Mouse (Mus musculus) neural tube, embryonic 11.5 days (tissue): ENCODE measurements at regions not wholly inside any gene's neighbourhood (a gene's known extent, or its start where the extent isn't known, plus 50 kb on each side); places are given as distances from the start of the nearest gene placed in this dataset.

Experiments used
- ATAC-seq: fragments of 200-750 bp; cut with Nextera tagmentation; 2 replicates; pipeline ENCODE4 v1.8.0; 2017; ENCODE audit warnings: moderate number of reproducible peaks, mild to moderate bottlenecking, moderate TSS enrichment, moderate library complexity; ENCODE audit not compliant: insufficient read depth, low FRiP score, low TSS enrichment
- DNase-seq: peaks from one replicate; pipeline ENCODE4 v3.0.0-alpha.2; 2015; ENCODE audit warnings: low spot score
- H3K27ac ChIP-seq: fragments of 300-500 bp; sonication (generic); 2 replicates; pipeline ENCODE4 v1.5.1; 2014; ENCODE audit warnings: low read depth, mild to moderate bottlenecking, low read length
- H3K27me3 ChIP-seq: fragments of 300-500 bp; sonication (generic); 2 replicates; pipeline ENCODE4 v1.6.1; 2014; ENCODE audit warnings: mild to moderate bottlenecking, low read length, mixed read lengths; ENCODE audit not compliant: control insufficient read depth, insufficient read depth
- H3K36me3 ChIP-seq: fragments of 300-500 bp; sonication (generic); 2 replicates; pipeline ENCODE4 v1.6.1; 2014; ENCODE audit warnings: mild to moderate bottlenecking, low read length, moderate library complexity, mixed read lengths; ENCODE audit not compliant: control insufficient read depth, insufficient read depth
- H3K4me1 ChIP-seq: fragments of 300-500 bp; sonication (generic); 2 replicates; pipeline ENCODE4 v1.6.1; 2014; ENCODE audit warnings: low read length, mixed read lengths; ENCODE audit not compliant: control insufficient read depth, insufficient read depth
- H3K4me2 ChIP-seq: fragments of 300-500 bp; sonication (generic); 2 replicates; pipeline ENCODE4 v1.6.1; 2014; ENCODE audit warnings: low read depth, mild to moderate bottlenecking, moderate library complexity
- H3K4me3 ChIP-seq: fragments of 300-500 bp; sonication (generic); 2 replicates; pipeline ENCODE4 v1.5.1; 2014; ENCODE audit warnings: low read depth, low read length
- H3K9ac ChIP-seq: fragments of 300-500 bp; sonication (generic); 2 replicates; pipeline ENCODE4 v1.6.1; 2014; ENCODE audit warnings: mild to moderate bottlenecking, low read length
- H3K9me3 ChIP-seq: fragments of 300-500 bp; sonication (generic); 2 replicates; pipeline ENCODE4 v1.6.1; 2016; ENCODE audit warnings: low read length; ENCODE audit not compliant: control insufficient read depth
- WGBS: fragments of 180-500 bp; shearing (Covaris S2); extraction: QIAGEN DNeasy Blood & Tissue Kit; methylation state at CpG from one replicate; pipeline ENCODE4 v1.1.7; 2014; 5-methylcytosine and 5-hydroxymethylcytosine counted together

GRCm38 (mm10) chr4:33767721-33768120, 156.7 kb upstream of the Cnr1 start:
- no peaks in the 10 kb centered on the region for H3K27me3 ChIP-seq
- no peak overlapping the region for H3K4me3 ChIP-seq
- no peak overlapping the region for H3K27ac ChIP-seq
- WGBS: 51% methylated on average over 2 of the region's 2 CpGs
- no peaks in the 10 kb centered on the region for H3K9me3 ChIP-seq
- H3K9ac ChIP-seq: no peak overlapping the region
- H3K4me1 ChIP-seq: no peaks in the 10 kb centered on the region
- no peak overlapping the region for H3K4me2 ChIP-seq
- DNase-seq (no peak), ATAC-seq (no peak)
- no peaks in the 10 kb centered on the region for H3K36me3 ChIP-seq

- no peak for DNase-seq
- WGBS: 89% methylated on average over 4 of the region's 4 CpGs
- no peak overlapping the region for H3K4me3 ChIP-seq
Measured at GRCm38 (mm10) chr4:33786027-33786426, 138.4 kb upstream of the Cnr1 start.

GRCm38 (mm10) chr4:33786958-33787357, 137.4 kb upstream of the Cnr1 start:
- no peaks in the 10 kb centered on the region for H3K9me3 ChIP-seq
- H3K4me3 ChIP-seq: no peak overlapping the region
- no peak overlapping the region for H3K27ac ChIP-seq
- H3K9ac ChIP-seq: no peak overlapping the region
- no peaks in the 10 kb centered on the region for H3K36me3 ChIP-seq
- WGBS: 94% methylated on average over 4 of the region's 4 CpGs
- H3K27me3 ChIP-seq: no peaks in the 10 kb centered on the region
- DNase-seq (no peak), ATAC-seq (no peak)
- no peak overlapping the region for H3K4me2 ChIP-seq
- no peaks in the 10 kb centered on the region for H3K4me1 ChIP-seq

More at GRCm38 (mm10) chr4:33786027-33786426, 138.4 kb upstream of the Cnr1 start:
- H3K4me1 ChIP-seq: no peaks in the 10 kb centered on the region
- H3K27me3 ChIP-seq: no peaks in the 10 kb centered on the region
- H3K9me3 ChIP-seq: no peaks in the 10 kb centered on the region
- no peak overlapping the region for H3K27ac ChIP-seq
- H3K36me3 ChIP-seq: no peaks in the 10 kb centered on the region
- H3K4me2 ChIP-seq: no peak overlapping the region
- no peak overlapping the region for H3K9ac ChIP-seq
- ATAC-seq: no peak

- no peaks in the 10 kb centered on the region for H3K9me3 ChIP-seq
- no peaks in the 10 kb centered on the region for H3K4me1 ChIP-seq
- 91% methylated on average over 8 of the region's 8 CpGs for WGBS
- H3K27ac ChIP-seq: no peak overlapping the region
- no peak overlapping the region for H3K9ac ChIP-seq
- H3K4me3 ChIP-seq: no peak overlapping the region
- H3K27me3 ChIP-seq: no peaks in the 10 kb centered on the region
- ATAC-seq: no peak
- no peak for DNase-seq
- H3K36me3 ChIP-seq: no peaks in the 10 kb centered on the region
- no peak overlapping the region for H3K4me2 ChIP-seq
Measured at GRCm38 (mm10) chr4:33793398-33793797, 131.0 kb upstream of the Cnr1 start.

- Histone ChIP-seq H3K4me3 (no peak overlapping the region), H3K9me3 (no peaks in the 10 kb centered on the region), H3K9ac (no peak overlapping the region), H3K27ac (no peak overlapping the region), H3K36me3 (no peaks in the 10 kb centered on the region), H3K27me3 (no peaks in the 10 kb centered on the region), H3K4me1 (no peaks in the 10 kb centered on the region), H3K4me2 (no peak overlapping the region)
- ATAC-seq: no peak
- DNase-seq: no peak
- WGBS: 93% methylated on average over 3 of the region's 3 CpGs
Measured at GRCm38 (mm10) chr4:33795461-33795860, 128.9 kb upstream of the Cnr1 start.

GRCm38 (mm10) chr4:33797964-33798363, 126.4 kb upstream of the Cnr1 start:
- H3K9me3 ChIP-seq: no peaks in the 10 kb centered on the region
- WGBS: 90% methylated on average over 4 of the region's 4 CpGs

GRCm38 (mm10) chr4:33798654-33799053, 125.7 kb upstream of the Cnr1 start:
- WGBS: 76% methylated on average over 6 of the region's 6 CpGs
- Histone ChIP-seq H3K9ac (no peak overlapping the region), H3K4me2 (no peak overlapping the region), H3K27me3 (no peaks in the 10 kb centered on the region), H3K4me3 (no peak overlapping the region), H3K36me3 (no peaks in the 10 kb centered on the region), H3K4me1 (no peaks in the 10 kb centered on the region), H3K9me3 (no peaks in the 10 kb centered on the region), H3K27ac (no peak overlapping the region)
- DNase-seq (no peak), ATAC-seq (no peak)

More at GRCm38 (mm10) chr4:33797964-33798363, 126.4 kb upstream of the Cnr1 start:
- H3K4me3 ChIP-seq: no peak overlapping the region
- H3K4me1 ChIP-seq: no peaks in the 10 kb centered on the region
- ATAC-seq (no peak), DNase-seq (no peak)
- no peak overlapping the region for H3K4me2 ChIP-seq
- no peak overlapping the region for H3K27ac ChIP-seq
- no peak overlapping the region for H3K9ac ChIP-seq
- H3K27me3 ChIP-seq: no peaks in the 10 kb centered on the region
- H3K36me3 ChIP-seq: no peaks in the 10 kb centered on the region

- no peaks in the 10 kb centered on the region for H3K36me3 ChIP-seq
- no peak for DNase-seq
- WGBS: 50% methylated on average over 6 of the region's 6 CpGs
- H3K4me1 ChIP-seq: no peaks in the 10 kb centered on the region
- H3K4me3 ChIP-seq: no peak overlapping the region
- H3K9ac ChIP-seq: no peak overlapping the region
- no peak overlapping the region for H3K27ac ChIP-seq
- no peaks in the 10 kb centered on the region for H3K9me3 ChIP-seq
- ATAC-seq: no peak
- no peaks in the 10 kb centered on the region for H3K27me3 ChIP-seq
- H3K4me2 ChIP-seq: no peak overlapping the region
Measured at GRCm38 (mm10) chr4:33799110-33799509, 125.3 kb upstream of the Cnr1 start.

- Histone ChIP-seq H3K27ac (no peak overlapping the region), H3K27me3 (no peaks in the 10 kb centered on the region), H3K9ac (no peak overlapping the region), H3K4me1 (no peaks in the 10 kb centered on the region), H3K36me3 (no peaks in the 10 kb centered on the region), H3K9me3 (no peaks in the 10 kb centered on the region), H3K4me2 (no peak overlapping the region), H3K4me3 (no peak overlapping the region)
- WGBS: 66% methylated on average over 1 of the region's 1 CpGs
- no peak for ATAC-seq
- no peak for DNase-seq
Measured at GRCm38 (mm10) chr4:33799831-33800230, 124.6 kb upstream of the Cnr1 start.
